Mouse (Mus musculus): ENCODE data around the gene Gm42957. TPM values are rescaled to one million over a fixed set of nuclear protein-coding genes. Genes with fewer than 3 reads are reported as not detected.
A peak's percentile ranks its signal among the peaks of the same experiment; 100 is the strongest.
"Not testable (repeated sequence)": the region's sequence is repeated elsewhere in the genome, so short reads cannot be mapped to it uniquely, and the experiment has no call there.

The Gm42957 gene
- total RNA-seq (2021) = under 1 TPM; 0.10 to 0.13 TPM
- long read RNA-seq, experiment 1 = 0 reads
- long read RNA-seq, experiment 2, partial matches to known transcripts = 0 of 6 reads
- long read RNA-seq, experiment 2, other reads (novel, unspliced or antisense) = 6 of 6 reads

- DNase-seq = peak; percentile 89
Measured at GRCm38 (mm10) chr3:96634928-96635879, at the start of gene Gm42957, which contains the start of gene Pex11b. Gene Gm42957, plus strand, starts transcription at chr3:96635474. Gene Pex11b, plus strand, starts transcription at chr3:96635376.

DNA sequence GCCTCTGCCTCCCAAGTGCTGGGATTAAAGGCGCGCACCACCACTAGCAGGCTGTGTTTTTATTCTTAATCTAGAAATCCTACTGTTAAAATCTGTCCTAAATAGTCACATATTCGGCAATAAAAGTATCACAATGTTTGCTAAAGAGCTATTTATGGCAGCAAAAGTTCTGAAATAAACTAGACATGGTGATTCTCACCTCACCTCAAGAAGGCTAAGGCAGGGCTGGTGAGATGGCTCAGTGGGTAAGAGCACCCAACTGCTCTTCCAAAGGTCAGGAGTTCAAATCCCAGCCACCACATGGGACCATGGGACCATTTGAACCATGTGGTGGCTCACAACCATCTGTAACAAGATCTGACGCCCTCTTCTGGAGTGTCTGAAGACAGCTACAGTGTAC lies 44.6 kb upstream of the Gm42957 start:
- DNase-seq = no peak

- DNase-seq = peak; percentile 28
Measured at GRCm38 (mm10) chr3:96593374-96593773, 41.9 kb upstream of the Gm42957 start.

DNA sequence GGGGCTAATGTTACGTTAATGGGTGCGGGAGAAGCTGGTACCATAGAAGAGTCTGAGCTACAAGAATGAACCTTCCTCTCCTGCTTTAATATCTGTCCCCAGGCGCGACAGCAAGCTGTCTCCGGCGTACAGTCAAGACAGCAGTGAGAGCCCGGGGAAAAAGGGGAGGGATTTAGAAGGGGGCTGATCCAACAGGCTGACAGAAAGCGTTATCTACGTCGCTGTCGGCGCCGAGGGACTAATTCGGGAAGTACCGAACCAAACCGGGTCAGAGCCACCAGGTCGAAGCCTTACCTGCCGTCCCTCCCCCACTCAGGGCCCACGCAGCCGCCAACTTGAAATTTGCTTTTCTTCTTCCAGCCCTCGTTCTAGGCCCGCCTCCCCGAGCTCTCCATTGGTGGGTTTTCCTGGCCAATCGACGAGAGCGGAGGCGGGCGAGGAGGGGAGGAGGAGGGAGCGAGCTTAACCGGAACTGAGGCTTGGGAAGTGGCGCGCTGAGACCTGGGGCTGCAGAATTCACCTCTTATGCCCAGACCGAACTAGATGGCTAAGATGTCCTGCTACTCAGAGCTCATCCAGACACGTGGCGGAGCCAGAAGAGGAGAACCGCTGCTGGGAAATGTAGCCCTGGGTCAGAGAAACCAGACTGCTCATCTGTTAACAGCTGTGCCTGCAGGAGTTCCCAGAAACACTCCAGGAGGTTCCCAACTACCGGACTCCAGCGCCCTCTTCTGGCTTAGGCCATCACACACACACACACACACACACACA lies 41.3 kb upstream of the Gm42957 start, which contains the start of gene Polr3gl:
Polr3gl (minus strand) TSS at position 392 of the 771 bp plus-strand sequence.
- DNase-seq = peak; percentile 92

DNA sequence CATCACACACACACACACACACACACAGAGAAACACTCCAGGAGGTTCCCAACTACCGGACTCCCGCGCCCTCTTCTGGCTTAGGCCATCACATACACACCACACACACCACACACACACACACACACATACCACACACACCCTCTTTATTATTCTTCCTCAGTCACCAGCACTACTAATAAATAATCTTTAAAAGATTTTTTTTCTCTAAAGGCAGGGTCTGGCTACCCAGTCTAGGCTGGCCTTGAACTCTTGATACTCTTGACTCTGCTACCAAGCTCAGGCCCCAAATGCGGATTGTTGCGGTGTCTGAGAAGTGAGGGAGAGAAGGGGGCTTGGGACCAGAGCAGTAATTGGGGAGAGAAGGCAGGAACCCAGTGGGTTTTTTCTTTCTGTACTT lies 40.4 kb upstream of the Gm42957 start:
- no peak for DNase-seq

DNA sequence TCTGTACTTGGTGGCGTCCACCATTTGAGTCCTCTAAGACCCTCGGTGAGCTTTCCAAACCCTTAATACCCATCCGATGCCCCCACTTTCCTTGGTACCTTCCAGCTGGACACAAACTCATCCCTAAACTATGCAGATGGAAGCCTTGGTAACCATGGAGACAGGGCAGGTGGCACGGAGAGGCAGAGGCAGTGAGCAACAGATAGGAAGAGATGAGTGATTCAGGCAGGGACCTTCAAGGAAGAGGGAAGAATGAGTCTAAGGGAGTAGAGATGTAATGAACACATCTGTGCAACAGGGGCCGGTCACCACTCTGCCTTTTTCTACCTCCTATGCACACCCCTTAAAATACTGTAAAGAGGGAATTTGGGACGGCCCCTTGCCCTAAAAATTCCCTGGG lies 39.6 kb upstream of the Gm42957 start:
- no peak for DNase-seq

DNA sequence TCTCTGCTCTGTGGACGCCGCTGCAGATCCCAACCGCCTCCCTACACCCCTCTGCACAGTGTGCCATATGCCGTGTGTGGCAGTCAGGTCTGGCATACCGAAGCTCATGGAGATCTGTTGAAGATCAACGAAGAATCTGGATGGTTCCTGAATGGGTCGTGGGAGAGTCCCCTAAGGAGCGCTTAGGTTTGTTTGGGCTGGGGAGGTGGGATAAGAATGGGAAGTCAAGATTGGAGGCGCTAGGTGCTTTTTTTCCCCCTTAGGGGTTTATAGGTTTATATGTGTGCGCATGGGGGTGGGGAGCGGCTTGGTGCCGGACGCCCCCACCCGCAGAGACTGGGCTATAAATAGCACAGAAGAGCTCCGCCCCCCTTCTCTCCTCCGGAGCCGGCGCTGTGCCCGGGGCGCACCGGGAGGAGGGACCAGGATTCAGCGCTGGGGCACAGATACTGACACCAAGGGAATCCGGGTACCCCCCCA lies 39.0 kb upstream of the Gm42957 start, which contains the start of gene Ankrd34a:
Ankrd34a (plus strand) TSS at position 409 of the 480 bp plus-strand sequence.
- peak; percentile 52 for DNase-seq

DNA sequence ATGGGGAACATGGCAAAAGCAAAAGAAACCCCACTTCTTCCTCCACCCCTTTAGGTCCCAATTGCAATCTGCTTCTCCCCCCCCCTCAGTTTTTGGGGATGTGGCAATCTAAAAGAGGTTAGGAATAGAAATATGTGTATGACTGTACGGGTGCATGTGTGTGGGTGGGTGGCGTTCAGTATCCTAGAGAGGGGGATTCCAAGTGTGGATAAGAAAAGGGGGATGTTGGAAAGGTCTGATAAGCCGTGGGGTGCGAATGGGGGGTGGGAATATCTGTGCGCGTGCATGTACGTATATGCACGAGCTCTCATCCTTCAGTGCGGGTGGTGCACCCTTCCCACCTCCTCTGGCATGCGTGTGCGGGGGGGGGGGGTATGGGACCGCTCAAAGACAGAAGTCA lies 38.4 kb upstream of the Gm42957 start:
- DNase-seq = no peak

- peak; percentile 26 for DNase-seq
Measured at GRCm38 (mm10) chr3:96597435-96597891, 37.8 kb upstream of the Gm42957 start.

- DNase-seq = peak; percentile 76
Measured at GRCm38 (mm10) chr3:96598156-96599068, 36.9 kb upstream of the Gm42957 start.

- no peak for DNase-seq
Measured at GRCm38 (mm10) chr3:96599069-96599393, 36.2 kb upstream of the Gm42957 start.

DNA sequence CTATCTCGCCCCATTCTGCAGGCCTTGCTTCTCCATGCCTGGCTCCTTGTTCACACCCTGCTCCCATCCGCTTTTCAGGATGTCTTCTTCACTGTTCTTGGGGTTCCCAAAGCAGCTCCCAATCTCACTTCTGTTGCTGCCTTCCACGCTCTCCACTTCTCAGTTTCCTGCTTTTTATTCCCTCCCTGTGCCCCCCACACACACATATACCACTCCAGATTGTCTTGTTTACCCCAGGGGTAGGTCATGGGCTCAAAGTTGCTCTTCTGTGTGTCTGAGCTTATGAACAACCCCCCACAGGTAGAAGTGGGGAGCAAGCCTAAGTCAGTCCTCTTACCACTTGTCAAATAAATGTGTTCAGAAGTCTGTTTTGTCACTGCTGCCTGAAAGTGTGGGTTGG lies 35.9 kb upstream of the Gm42957 start:
- DNase-seq = no peak

DNA sequence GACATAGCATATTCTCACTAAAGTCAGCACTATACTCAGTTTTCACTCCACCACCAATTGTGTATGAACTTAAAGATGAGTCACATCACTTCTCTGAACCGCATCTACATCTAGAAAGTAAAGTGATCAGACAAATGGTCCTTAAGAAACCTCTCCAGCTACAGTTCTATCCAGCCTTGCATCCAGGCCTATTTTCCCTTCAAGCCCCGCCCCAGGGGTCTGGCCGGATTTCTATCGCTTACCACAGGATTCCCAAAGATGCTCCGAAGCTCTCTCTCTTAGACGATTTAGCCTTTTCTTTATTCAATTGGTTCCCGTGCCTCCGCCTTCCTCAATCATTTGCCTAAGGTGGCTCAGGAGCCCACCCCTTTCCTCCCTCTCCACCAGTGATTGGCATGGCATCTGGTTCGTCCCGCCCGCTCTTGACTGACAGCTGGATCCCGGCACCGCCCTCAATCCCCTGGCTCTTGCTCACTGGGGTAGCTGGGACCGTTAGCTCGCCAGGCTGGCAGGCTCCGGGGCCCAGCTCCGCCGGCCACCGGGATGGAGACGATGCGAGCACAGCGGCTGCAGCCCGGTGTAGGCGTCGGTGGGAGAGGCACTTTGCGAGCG lies 34.5 kb upstream of the Gm42957 start, which contains the start of gene Lix1l:
Lix1l (plus strand) TSS at position 511 of the 612 bp plus-strand sequence.
- DNase-seq = peak; percentile 96

- DNase-seq = peak; percentile 73
Measured at GRCm38 (mm10) chr3:96601251-96601787, 34.0 kb upstream of the Gm42957 start.

- peak; percentile 25 for DNase-seq
Measured at GRCm38 (mm10) chr3:96601941-96602703, 33.2 kb upstream of the Gm42957 start.

DNA sequence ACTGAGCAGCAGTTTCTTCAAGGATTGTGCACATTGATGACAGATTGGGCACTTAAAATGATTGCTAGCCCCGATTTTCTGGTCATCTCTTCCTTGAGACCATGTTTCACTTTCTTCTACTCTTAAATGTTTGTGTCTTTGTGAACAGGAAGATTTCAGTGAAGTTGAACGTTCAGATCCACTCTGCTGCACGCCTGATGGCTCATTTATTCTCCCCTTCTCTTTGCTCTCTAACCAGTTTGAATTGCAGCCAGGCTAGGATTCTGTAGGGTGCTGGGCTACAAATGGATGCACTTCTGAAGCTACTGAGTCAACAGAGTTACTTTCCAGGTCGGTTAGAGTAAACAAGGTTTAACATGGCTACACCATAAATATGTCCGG lies 32.6 kb upstream of the Gm42957 start:
- no peak for DNase-seq

GRCm38 (mm10) chr3:96603311-96603710 lies 32.0 kb upstream of the Gm42957 start:
- DNase-seq = peak; percentile 25

GRCm38 (mm10) chr3:96606007-96606406 lies 29.3 kb upstream of the Gm42957 start:
- DNase-seq = not testable (repeated sequence)

GRCm38 (mm10) chr3:96606618-96607017 lies 28.7 kb upstream of the Gm42957 start:
- no peak for DNase-seq

DNA sequence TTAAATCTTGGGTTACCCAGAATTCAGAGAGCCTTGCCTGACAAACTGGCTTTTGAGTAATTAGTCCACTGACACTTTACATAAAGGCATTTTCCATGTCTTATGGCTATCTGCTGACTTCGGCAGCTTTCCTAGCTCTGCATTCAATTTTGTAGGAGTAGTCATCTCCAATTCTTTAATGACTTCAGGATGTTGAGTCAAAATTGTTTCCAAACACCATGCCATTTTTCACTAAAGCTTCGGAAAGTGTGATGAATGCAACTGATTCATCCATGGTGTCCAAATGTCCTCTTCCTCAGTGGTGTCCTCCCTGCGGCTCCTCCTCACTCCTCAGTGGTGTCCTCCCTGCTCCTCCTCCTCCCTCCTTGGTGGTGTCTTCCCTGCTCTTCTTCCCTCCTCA lies 17.3 kb upstream of the Gm42957 start:
- no peak for DNase-seq

All from gastrocnemius, postnatal 25 days (tissue).